Mouse (Mus musculus) heart, embryonic 11.5 days (tissue): ENCODE data around the gene Dmkn. TPM values are rescaled to one million over a fixed set of nuclear protein-coding genes. Genes with fewer than 3 reads are reported as not detected.

Source experiments
- ATAC-seq: fragments of 200-750 bp; cut with Nextera tagmentation; replicated peaks from 2 replicates; pipeline ENCODE4 v1.8.0; 2017; ENCODE audit warnings: moderate library complexity; ENCODE audit not compliant: insufficient number of reproducible peaks, low FRiP score, low TSS enrichment
- H3K27ac ChIP-seq: fragments of 300-500 bp; sonication (generic); 2 replicates; pipeline ENCODE4 v1.5.1; 2014; ENCODE audit warnings: mild to moderate bottlenecking, low read depth, low read length
- H3K27me3 ChIP-seq: fragments of 300-500 bp; sonication (generic); 2 replicates; pipeline ENCODE4 v1.6.1; 2014; ENCODE audit warnings: mild to moderate bottlenecking, low read length, mixed read lengths; ENCODE audit not compliant: control insufficient read depth, insufficient read depth
- H3K36me3 ChIP-seq: fragments of 300-500 bp; sonication (generic); 2 replicates; pipeline ENCODE4 v1.6.1; 2014; ENCODE audit warnings: mild to moderate bottlenecking, low read length, moderate library complexity, mixed read lengths; ENCODE audit not compliant: control insufficient read depth, insufficient read depth
- H3K4me1 ChIP-seq: fragments of 300-500 bp; sonication (generic); 2 replicates; pipeline ENCODE4 v1.6.1; 2014; ENCODE audit warnings: low read length; ENCODE audit not compliant: control insufficient read depth, insufficient read depth
- H3K4me2 ChIP-seq: fragments of 300-500 bp; sonication (generic); 2 replicates; pipeline ENCODE4 v1.6.1; 2014; ENCODE audit warnings: mild to moderate bottlenecking, moderate library complexity
- H3K4me3 ChIP-seq: fragments of 300-500 bp; sonication (generic); 2 replicates; pipeline ENCODE4 v1.5.1; 2014; ENCODE audit warnings: low read depth, low read length
- H3K9ac ChIP-seq: fragments of 300-500 bp; sonication (generic); 2 replicates; pipeline ENCODE4 v1.6.1; 2014; ENCODE audit warnings: mild to moderate bottlenecking, low read depth, low read length, moderate library complexity
- H3K9me3 ChIP-seq: fragments of 300-500 bp; sonication (generic); replicated peaks from 2 replicates; pipeline ENCODE4 v1.6.1; 2016; ENCODE audit warnings: low read length; ENCODE audit not compliant: control insufficient read depth
- WGBS: fragments of 180-500 bp; shearing (Covaris S2); extraction: QIAGEN DNeasy Blood & Tissue Kit; methylation state at CpG from one replicate; pipeline ENCODE4 v1.1.7; 2014; ENCODE audit not compliant: insufficient replicate concordance; 5-methylcytosine and 5-hydroxymethylcytosine counted together
- polyA plus RNA-seq: library from polyadenylated mRNA; unstranded; fragments of >200 nt; fragmentation: Nextera tagmentation; extraction: Ambion mirVana; gene quantifications from 2 replicates; pipeline ENCODE4 v1.2.1, GENCODE M21; 2014

The Dmkn gene
- polyA plus RNA-seq: 1.1 and 1.2 TPM in 2 replicates

- no peak for ATAC-seq
- Histone ChIP-seq H3K27ac (no peak within 1 kb of the TSS), H3K4me1 (peaks cover 8% of the 10 kb centered on the region; the same call in 1 of the 2 replicates), H3K4me2 (no peak within 1 kb of the TSS), H3K9ac (no peak within 1 kb of the TSS), H3K4me3 (no peak within 1 kb of the TSS), H3K36me3 (no peaks in the 10 kb centered on the region), H3K9me3 (no peaks in the 10 kb centered on the region), H3K27me3 (no peaks in the 10 kb centered on the region)
- 55% methylated on average over 5 of the region's 5 CpGs for WGBS
Measured at GRCm38 (mm10) chr7:30763456-30763855, at the start of gene Dmkn. TSS of gene Dmkn (plus strand) at chr7:30763756.

GRCm38 (mm10) chr7:30717006-30717715, 46.4 kb upstream of the Dmkn start:
- no peak overlapping the region for H3K9ac ChIP-seq
- H3K4me3 ChIP-seq: peak overlapping the region; percentile 26
- peaks cover 41% of the 10 kb centered on the region for H3K27me3 ChIP-seq
- no peaks in the 10 kb centered on the region for H3K9me3 ChIP-seq
- H3K36me3 ChIP-seq: no peaks in the 10 kb centered on the region
- no peak overlapping the region for H3K27ac ChIP-seq
- peak; percentile 88 for ATAC-seq
- peak overlapping the region; percentile 56 for H3K4me2 ChIP-seq
- no peaks in the 10 kb centered on the region for H3K4me1 ChIP-seq
- 3% methylated on average over 43 of the region's 43 CpGs for WGBS

- WGBS: 12% methylated on average over 14 of the region's 14 CpGs
- peak; percentile 1; the same call in 1 of the 2 replicates for ATAC-seq
- no peak overlapping the region for H3K9ac ChIP-seq
- H3K9me3 ChIP-seq: no peaks in the 10 kb centered on the region
- H3K4me1 ChIP-seq: no peaks in the 10 kb centered on the region
- peak overlapping the region; percentile 56 for H3K4me2 ChIP-seq
- peak overlapping the region; percentile 26 for H3K4me3 ChIP-seq
- no peak overlapping the region for H3K27ac ChIP-seq
- H3K36me3 ChIP-seq: no peaks in the 10 kb centered on the region
- H3K27me3 ChIP-seq: peaks cover 46% of the 10 kb centered on the region
Measured at GRCm38 (mm10) chr7:30717716-30718046, 45.9 kb upstream of the Dmkn start.

- H3K4me1 ChIP-seq: no peaks in the 10 kb centered on the region
- no peak overlapping the region for H3K4me2 ChIP-seq
- peaks cover 44% of the 10 kb centered on the region for H3K27me3 ChIP-seq
- no peak overlapping the region for H3K9ac ChIP-seq
- 90% methylated on average over 5 of the region's 5 CpGs for WGBS
- no peak overlapping the region for H3K27ac ChIP-seq
- no peak for ATAC-seq
- H3K36me3 ChIP-seq: no peaks in the 10 kb centered on the region
- H3K4me3 ChIP-seq: no peak overlapping the region
- no peaks in the 10 kb centered on the region for H3K9me3 ChIP-seq
Measured at GRCm38 (mm10) chr7:30719669-30720068, 43.9 kb upstream of the Dmkn start.

GRCm38 (mm10) chr7:30721286-30721685, 42.3 kb upstream of the Dmkn start:
- H3K4me2 ChIP-seq: no peak overlapping the region
- 80% methylated on average over 7 of the region's 7 CpGs for WGBS
- H3K4me1 ChIP-seq: no peaks in the 10 kb centered on the region
- no peak overlapping the region for H3K27ac ChIP-seq
- H3K4me3 ChIP-seq: no peak overlapping the region
- H3K9ac ChIP-seq: no peak overlapping the region
- no peaks in the 10 kb centered on the region for H3K9me3 ChIP-seq
- H3K27me3 ChIP-seq: peaks cover 30% of the 10 kb centered on the region
- H3K36me3 ChIP-seq: no peaks in the 10 kb centered on the region
- ATAC-seq: no peak

DNA sequence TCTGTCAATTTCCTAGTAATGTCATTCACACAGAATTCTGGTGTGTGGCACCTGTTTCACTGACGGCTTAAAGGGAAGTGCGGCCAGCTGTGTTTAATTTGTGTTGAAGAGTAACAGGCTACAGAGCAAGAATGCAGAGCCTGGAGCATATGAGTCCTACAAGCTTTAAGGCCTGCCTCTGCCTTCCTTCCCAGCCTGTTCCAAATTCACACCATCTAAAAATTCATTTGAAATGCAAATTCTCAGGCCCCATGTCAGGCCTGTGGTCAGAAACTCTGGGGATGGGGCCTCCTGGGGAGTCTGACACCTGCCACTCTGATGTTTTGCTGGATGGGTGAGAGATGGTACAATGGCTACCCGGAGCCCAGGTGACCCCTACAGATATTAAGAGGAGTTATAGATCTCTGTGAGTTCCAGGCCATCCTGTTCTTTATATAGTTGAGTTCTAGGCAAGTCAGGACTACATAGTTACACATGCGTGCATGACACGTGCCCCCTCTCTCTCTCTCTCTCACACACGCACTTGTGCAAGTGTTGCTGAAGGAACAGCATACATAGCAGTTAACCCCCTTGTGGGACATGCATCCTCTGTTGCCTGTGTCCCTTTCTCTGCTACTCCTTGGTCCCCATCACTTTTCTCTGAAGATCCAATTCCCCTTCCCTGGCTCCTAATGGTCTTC, 40.1 kb upstream of the Dmkn start:
- no peak overlapping the region for H3K9ac ChIP-seq
- ATAC-seq: no peak
- 0 out of 2 replicates have a peak, but pooled peaks cover 2% of the 10 kb centered on the region for H3K36me3 ChIP-seq
- no peak overlapping the region for H3K4me2 ChIP-seq
- H3K4me3 ChIP-seq: no peak overlapping the region
- peaks cover 3% of the 10 kb centered on the region for H3K4me1 ChIP-seq
- peaks cover 12% of the 10 kb centered on the region; the same call in 1 of the 2 replicates for H3K27me3 ChIP-seq
- no peak overlapping the region for H3K27ac ChIP-seq
- WGBS: 68% methylated on average over 6 of the region's 6 CpGs
- H3K9me3 ChIP-seq: no peaks in the 10 kb centered on the region

DNA sequence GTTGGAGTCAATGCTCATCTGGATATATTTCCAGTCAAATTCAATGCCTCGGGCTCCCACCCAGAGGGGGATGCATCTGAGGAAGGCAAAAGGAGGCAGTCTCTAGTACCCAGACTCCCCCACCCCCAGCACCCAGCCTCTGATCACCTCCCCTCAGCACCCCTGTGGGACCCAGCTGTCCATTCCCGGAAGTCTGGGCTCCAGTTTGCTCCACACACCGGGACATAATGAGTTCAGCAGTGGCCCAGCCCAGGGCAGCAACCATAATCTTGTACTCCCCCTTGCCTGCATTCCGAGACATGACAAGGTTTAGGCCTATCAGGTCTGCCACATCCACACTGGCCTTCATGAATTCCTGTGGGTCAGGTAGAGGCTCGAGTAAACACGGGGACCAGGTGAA, 35.3 kb upstream of the Dmkn start:
- peak overlapping the region; percentile 81 for H3K4me3 ChIP-seq
- 84% methylated on average over 6 of the region's 6 CpGs for WGBS
- H3K4me2 ChIP-seq: peak overlapping the region; percentile 89
- peaks cover 13% of the 10 kb centered on the region for H3K4me1 ChIP-seq
- H3K27ac ChIP-seq: no peak overlapping the region
- no peak for ATAC-seq
- H3K9ac ChIP-seq: peak overlapping the region; percentile 92; the same call in 1 of the 2 replicates
- H3K36me3 ChIP-seq: peaks cover 7% of the 10 kb centered on the region; the same call in 1 of the 2 replicates
- no peaks in the 10 kb centered on the region for H3K27me3 ChIP-seq
- H3K9me3 ChIP-seq: no peaks in the 10 kb centered on the region

GRCm38 (mm10) chr7:30728739-30729395, 34.7 kb upstream of the Dmkn start:
- Histone ChIP-seq H3K27ac (no peak overlapping the region), H3K9ac (peak overlapping the region; percentile 92), H3K9me3 (no peaks in the 10 kb centered on the region), H3K4me2 (peak overlapping the region; percentile 89), H3K4me3 (peak overlapping the region; percentile 81), H3K36me3 (peaks cover 14% of the 10 kb centered on the region; the same call in 1 of the 2 replicates), H3K4me1 (peaks cover 13% of the 10 kb centered on the region), H3K27me3 (no peaks in the 10 kb centered on the region)
- 7% methylated on average over 26 of the region's 26 CpGs for WGBS
- ATAC-seq: peak; percentile 15; the same call in 1 of the 2 replicates
